Mouse (Mus musculus) adrenal gland, adult 2 months (tissue): ENCODE measurements at regions not wholly inside any gene's neighbourhood (a gene's known extent, or its start where the extent isn't known, plus 50 kb on each side); places are given as distances from the start of the nearest gene placed in this dataset.
"Not testable (repeated sequence)": the region's sequence is repeated elsewhere in the genome, so short reads cannot be mapped to it uniquely, and the experiment has no call there.

Experiments
- DNase-seq: peaks from one replicate; pipeline ENCODE4 v3.0.0; 2021

GRCm38 (mm10) chr6:89052758-89053460, 150.9 kb downstream of the Tpra1 start:
- no peak for DNase-seq

GRCm38 (mm10) chr6:89054060-89054459, 152.0 kb downstream of the Tpra1 start:
- DNase-seq, result no peak

DNA sequence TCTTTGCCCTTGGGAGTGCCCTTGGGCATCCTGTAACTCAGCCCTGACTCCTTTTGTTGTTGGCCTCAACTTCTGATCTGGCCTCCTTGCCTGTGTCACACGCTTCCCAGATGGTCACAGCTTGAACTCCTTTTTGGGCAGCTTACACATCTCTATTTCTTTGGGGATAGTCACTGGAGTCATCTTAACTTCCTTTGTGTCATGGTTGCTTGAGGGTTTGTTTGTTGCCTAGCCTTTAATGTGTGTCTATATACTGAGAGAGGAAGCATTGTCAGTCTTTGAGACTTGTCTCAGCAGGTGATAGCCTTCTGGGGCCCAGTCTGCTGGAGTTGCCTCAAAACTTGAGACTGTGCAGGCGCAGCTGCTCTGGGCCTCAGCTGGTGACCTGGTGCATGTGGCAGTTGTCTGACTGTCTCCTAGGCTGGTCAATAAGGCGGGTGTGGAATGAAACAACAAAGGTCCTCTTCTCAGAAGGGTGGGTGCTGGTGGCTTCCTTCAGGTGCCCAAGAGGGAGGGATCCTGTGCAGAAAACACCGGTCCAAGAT, 157.5 kb downstream of the Tpra1 start:
- no peak for DNase-seq

GRCm38 (mm10) chr6:89064977-89065580, 163.0 kb downstream of the Tpra1 start:
- no peak for DNase-seq

- DNase-seq, result no peak
Observed at GRCm38 (mm10) chr6:89066588-89066987, 164.5 kb downstream of the Tpra1 start.

- DNase-seq, result peak; percentile 38
Observed at GRCm38 (mm10) chr6:89068286-89068685, 166.2 kb downstream of the Tpra1 start.

DNA sequence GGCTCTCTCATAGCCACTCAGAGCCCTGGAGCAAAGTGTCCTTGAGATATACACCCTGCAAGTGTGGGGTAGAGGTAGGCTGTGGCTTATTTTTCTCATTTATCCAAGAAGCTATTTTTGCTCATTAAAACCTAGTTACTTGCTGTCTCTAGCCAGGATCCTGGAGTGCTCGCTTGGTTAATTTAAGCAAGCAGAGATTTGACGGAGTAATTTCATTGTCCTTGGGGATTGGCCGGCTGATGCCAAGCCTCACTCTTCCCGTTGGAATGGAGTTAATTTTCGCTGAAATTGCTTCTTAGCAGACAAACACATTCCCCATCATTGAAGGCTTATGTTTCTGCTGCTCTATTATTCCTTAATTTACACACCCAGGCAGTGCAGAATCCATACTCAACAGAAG, 167.1 kb downstream of the Tpra1 start:
- DNase-seq, result no peak

- peak; percentile 77 for DNase-seq
Observed at GRCm38 (mm10) chr6:89070011-89070410, 168.0 kb downstream of the Tpra1 start.

DNA sequence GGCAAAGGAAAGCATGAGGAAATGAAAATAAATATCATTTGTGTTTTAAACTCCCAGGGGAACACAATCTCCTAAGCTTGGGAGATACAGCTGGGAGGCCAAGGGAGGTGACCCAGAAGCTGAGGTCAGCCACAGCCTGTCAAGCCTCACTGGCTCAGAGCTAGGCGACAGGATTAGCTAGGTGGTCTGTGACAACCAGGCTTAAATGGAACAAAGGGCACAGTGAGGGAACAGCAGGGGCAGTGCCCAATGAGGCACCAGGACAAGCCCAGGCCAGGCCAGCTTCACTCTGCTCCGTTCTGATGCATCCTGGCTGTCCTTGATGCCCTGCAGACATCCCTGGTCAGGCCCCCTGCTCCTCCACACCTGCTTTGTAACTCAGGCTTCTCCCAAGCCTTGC, 169.7 kb downstream of the Tpra1 start:
- DNase-seq, result no peak

DNA sequence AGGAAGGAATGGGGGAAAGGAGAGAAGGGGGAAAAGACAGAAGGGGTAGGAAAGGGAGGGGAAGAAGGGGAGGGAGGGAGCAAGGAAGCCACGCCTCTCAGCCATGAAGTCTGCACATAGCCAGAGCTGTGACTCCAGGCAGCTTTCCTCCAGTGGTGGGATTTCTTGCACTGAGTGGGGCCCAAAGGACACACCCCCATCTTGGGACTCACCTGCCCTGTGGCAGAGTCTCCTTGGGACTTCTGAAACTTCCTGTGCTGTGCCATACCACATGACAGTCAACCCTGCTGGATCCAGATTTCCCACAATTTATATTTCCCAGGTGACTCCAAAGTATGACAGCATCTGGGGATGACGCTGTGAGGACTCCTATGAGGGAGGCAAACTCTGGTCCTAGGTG, 170.5 kb downstream of the Tpra1 start:
- no peak for DNase-seq

DNA sequence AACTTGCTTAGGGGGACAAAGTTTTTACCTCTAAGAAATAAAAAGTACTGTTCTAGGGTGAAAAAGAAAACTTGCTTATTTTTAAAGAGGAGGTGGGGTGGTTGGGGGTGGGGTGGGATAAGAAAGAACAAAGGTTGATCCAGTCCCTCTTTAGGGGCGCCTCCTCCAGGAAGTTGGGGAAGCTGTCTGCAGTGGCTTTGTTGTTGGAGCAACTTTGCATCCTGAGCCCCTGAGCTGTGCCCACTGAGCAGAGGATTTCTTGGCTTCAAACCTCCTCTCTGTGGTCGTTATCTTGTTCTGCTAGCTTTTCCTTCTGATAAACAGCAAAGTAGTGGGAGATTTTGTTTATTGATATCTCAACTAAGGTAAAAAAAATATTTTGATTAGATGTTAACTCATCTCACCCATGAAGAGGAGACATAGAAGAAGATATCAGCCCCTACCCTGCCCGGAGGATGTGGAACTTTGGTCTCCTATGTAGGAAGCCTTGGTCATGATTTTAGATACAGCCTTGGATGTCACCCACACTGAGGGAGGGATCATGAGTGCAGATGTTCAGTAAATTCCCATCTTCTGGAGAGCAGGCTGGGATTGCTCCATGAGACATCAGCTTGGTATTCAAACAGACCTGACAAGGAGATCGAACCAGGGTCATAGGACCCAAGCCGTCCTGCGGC, 179.7 kb downstream of the Tpra1 start:
- no peak for DNase-seq

GRCm38 (mm10) chr6:89084437-89084836, 182.4 kb downstream of the Tpra1 start:
- no peak for DNase-seq

DNA sequence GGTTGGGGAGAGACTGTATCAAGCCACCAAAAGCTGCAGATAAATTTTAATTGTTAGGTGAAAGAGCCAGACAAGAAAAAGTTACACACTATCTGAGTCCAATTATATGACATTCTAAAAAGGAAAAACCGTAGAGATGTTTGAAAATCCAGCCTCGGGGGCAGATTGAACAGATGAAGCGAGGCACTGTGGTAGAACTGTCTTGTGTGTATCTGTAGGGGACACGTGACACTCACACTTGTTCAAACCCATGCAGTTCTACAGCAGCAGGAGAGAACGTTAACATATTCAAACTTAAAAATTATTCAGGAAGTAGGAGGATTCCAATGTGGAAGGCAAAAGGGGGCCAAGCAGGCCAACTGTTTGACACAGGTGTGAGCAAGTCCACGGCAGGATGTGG, 183.1 kb downstream of the Tpra1 start:
- no peak for DNase-seq

- DNase-seq, result peak; percentile 16
Observed at GRCm38 (mm10) chr6:89087620-89088019, 185.6 kb downstream of the Tpra1 start.

GRCm38 (mm10) chr6:89090096-89090495, 188.0 kb downstream of the Tpra1 start:
- DNase-seq, result no peak

GRCm38 (mm10) chr6:89095911-89096310, 193.9 kb downstream of the Tpra1 start:
- DNase-seq, result no peak

- DNase-seq, result peak; percentile 50
Observed at GRCm38 (mm10) chr6:89097531-89097930, 195.5 kb downstream of the Tpra1 start.

DNA sequence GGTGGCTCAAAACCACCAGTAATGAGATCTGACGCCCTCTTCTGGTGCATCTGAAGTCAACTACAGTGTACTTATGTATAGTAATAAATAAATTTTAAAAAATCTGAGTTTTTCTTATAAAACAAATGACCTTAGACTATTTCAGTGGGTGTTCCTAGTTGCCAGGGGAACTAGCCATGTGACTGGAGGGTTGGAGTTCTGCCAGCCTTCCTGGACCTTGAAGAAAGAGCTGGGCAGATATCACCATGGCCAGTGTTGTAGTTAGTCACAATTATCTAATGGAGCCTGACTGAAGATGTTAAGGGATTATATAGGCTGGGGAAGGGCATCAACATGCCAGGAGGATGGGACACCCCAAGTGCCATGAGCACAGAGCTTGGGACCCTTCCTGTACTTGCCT, 217.2 kb downstream of the Tpra1 start:
- peak; percentile 83 for DNase-seq

GRCm38 (mm10) chr6:89121023-89121745, 219.1 kb downstream of the Tpra1 start:
- peak; percentile 38 for DNase-seq

GRCm38 (mm10) chr6:89121746-89122070, 219.7 kb downstream of the Tpra1 start:
- peak; percentile 55 for DNase-seq

DNA sequence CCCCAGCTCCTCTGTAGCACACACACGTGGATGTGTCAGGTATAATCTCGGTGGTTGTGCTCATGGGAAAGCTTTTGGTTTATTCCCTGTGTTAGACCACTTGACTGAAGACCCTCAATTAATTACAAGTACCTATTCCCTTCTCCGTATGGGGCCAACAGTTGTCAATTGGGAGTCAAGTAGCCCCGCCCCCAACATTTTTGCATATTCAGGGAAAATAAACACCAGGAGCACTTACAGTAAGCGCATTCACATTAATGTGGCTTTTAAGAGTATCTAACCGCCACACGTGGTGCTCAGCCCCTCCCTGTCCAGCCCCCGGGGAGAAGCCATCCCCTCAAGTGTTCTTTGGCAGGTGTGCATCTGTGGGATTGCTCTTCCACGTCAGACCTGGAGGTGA, 223.9 kb downstream of the Tpra1 start:
- no peak for DNase-seq

- not testable (repeated sequence) for DNase-seq
Observed at GRCm38 (mm10) chr6:89128141-89128540, 226.1 kb downstream of the Tpra1 start.

DNA sequence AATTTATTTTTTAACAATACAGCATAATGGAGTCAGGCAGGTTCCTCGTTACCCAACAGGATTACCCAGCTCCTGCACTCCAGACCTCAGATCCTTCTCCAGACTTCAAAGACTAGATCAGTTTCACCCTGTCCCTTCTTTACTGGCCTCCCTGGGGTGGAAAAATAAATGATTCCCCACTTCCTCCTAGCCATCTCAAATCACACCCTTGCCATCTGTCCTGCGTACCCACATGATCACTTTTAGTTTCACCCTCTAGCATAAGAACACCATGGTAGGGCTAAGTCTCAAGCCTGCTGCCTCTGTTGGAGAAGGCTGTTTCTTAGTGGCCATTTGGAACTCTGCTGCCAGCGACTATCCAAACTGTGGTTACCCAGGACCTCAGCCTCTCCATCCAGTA, 222.0 kb downstream of the Plxna1 start:
- no peak for DNase-seq
